Mouse (Mus musculus) cerebral cortex, adult 2 months (tissue): ENCODE measurements around the gene Rpl13a.

Experiments used
- WGBS: fragments of 180-500 bp; shearing (Covaris S2); methylation state at CpG from one replicate; pipeline ENCODE4 v1.1.7; 2018; 5-methylcytosine and 5-hydroxymethylcytosine counted together

Gene Rpl13a

DNA sequence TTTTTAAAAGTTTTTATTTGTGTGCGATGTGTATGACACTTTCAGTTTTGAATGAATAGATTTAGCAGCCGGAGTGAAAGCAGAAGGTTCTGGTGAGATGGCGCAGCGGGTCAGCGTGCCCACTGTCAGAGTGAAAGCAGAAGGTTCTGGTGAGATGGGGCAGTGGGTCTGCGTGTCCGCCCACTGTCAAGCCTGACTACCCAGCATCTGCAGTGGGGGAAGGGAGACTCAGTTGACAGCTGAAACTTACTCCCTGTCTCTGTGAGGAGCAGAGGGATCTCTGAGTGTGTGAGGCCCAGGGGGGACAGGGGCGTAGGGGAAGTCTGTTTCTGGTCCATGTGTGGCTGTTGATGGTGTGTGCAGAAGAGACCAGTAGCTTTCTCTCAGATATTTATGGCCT lies 11.0 kb downstream of the Rpl13a start:
- WGBS: 78% methylated on average over 8 of the region's 8 CpGs

DNA sequence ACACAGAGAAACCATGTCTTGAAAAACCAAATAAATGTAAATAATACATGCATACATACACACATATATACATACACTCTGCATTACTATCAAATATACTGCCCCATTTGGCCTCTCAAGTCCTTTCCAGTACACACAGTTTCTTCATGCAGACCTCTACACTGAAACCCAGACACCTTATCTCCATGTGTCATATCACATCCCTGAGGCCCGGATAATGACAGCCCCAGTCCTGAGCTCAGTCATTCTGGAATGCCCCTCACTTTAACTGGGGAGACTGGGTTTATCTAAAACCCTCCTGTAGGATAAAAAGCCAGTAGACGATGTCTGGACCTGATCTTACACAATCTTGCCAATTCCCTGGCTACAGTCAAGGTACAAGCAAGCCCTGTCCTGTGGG lies 15.1 kb downstream of the Rpl13a start:
- WGBS: 92% methylated on average over 2 of the region's 2 CpGs

DNA sequence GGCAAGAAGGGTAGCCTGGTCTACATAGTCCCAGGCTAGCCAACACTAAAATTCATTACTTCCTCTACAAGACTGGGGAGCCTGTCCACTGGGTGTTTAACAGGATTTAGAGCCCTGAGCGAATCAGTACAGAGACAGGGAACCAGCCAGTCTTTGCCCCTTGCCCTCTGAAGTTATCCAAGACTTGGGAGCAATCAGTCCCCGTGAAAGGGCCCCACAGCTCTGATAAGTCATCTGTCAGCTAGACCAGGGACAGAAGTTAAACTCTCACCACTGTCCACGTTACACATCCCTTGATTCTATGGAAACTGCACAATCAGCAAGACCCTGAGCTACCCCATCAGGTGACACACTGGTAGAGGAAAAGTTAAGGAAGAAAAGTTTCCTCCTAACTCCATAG lies 16.0 kb downstream of the Rpl13a start:
- WGBS: 91% methylated on average over 3 of the region's 3 CpGs

DNA sequence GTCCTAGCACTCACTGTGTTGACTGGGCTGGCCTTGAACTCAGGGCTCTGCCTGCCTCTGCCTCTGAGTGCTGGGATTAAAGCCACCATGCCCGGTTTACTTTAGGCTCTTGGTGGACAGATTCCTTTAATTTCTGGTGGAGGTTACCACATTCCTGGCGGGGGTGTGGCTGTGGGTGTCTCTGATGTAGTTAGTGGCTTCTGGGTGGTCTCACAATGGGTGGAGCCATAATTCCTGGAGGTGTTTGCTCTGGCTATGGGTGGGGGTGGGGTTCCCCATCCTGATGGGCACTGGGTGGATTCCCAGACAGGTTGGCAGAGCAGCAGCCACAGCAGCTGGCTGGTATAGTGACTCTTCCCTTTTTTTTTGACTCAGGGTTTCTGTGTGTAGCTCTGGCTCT lies 16.6 kb downstream of the Rpl13a start:
- WGBS: 81% methylated on average over 2 of the region's 2 CpGs

DNA sequence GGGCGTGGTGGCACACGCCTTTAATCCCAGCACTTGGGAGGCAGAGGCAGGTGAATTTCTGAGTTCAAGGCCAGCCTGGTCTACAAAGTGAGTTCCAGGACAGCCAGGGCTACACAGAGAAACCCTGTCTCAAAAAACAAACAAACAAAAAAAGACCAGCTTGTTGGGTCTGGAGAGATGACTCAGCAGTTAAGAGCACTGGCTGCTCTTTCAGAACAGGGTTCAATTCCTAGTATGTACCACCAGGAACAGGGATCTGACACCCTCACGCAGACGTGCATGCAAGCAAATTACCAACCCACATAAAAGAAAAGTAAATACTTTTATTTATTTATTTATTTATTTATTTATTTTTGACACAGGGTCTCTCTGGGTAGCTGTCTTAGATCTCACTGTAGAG lies 18.5 kb downstream of the Rpl13a start:
- 93% methylated on average over 4 of the region's 4 CpGs for WGBS

DNA sequence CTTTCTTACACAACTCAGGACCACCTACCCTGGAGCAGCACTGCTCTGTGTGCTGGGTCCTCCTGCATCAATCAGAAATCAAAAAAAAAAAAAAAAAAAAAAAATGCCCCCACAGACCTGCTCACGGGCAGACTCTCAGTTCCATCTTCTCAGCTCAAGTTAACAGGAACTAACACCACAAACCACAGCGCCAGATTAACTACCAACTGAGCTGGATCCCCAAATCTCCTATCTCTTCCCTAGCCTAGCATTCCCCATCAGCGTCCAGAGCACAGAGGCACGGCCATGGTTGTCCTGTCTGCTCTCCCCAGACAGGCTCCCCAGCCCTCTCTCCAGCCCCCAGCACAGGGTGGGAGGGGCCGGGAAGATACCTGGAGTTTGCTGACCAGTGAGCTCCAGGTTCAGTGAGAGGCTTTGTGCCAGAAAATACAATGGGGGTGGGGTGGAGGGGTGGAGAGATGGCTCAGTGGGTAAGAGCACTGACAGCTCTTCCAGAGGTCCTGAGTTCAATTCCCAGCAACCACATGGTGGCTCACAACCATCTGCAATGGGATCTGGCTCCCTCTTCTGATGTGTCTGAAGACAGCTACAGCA lies 21.4 kb downstream of the Rpl13a start:
- WGBS: 68% methylated on average over 5 of the region's 5 CpGs

DNA sequence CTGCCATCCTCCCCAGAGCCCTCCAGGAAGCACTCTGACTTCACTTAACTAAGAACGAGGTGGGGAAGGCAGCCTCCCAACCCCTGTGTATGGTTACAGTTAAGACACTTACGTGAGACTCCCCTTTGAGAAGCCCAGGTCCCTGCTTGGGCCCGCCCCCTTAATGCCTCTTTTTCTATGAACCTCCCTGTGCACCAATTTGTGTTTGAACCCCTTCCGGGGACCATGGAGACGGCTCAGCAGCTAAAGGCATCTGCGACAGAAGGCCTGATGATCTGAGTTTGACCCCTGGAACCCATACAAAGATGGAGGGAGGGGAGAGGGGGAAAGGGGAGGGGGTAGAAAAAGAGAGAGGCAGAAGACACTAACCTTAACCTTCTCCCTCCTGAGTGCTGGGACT lies 22.1 kb downstream of the Rpl13a start:
- 74% methylated on average over 6 of the region's 6 CpGs for WGBS

DNA sequence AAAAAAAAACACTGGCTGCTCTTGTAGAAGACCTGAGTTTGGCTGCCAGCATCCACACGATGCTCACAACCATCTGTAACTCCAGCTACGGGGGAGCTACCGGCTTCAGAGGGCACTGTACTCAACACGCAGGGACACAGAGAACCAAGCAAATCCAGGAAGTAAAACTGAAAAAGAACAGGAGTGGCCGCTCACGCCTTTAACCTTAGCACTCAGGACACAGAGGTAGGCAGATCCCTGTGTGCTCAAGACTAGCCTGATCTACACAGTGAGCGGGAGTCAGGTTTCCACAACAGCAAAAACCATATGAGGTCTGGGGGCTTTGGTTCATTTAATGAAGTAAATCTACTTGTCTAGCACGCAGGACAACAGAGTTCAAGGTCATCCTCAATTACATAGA lies 23.1 kb downstream of the Rpl13a start:
- 84% methylated on average over 8 of the region's 8 CpGs for WGBS

DNA sequence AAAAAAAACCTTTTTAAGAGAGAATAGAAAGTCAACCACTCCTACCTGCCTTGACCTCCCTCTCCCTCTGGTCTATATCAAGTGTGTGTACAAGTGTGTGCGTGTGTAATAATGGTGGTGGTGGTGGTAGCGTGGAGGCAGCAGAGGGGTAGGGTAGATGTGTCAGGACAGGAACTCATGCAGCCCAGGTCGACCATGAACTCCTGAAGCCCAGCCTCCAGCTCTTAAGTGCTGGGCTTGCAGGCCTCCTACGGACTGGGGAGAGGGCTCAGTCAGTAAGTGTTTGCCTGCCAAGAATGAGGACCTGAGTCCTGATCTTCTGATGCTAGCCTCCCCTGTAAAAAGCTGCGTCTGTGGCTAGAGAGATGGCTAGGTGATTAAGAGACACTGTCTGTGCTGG lies 23.6 kb downstream of the Rpl13a start:
- WGBS: 91% methylated on average over 5 of the region's 5 CpGs

DNA sequence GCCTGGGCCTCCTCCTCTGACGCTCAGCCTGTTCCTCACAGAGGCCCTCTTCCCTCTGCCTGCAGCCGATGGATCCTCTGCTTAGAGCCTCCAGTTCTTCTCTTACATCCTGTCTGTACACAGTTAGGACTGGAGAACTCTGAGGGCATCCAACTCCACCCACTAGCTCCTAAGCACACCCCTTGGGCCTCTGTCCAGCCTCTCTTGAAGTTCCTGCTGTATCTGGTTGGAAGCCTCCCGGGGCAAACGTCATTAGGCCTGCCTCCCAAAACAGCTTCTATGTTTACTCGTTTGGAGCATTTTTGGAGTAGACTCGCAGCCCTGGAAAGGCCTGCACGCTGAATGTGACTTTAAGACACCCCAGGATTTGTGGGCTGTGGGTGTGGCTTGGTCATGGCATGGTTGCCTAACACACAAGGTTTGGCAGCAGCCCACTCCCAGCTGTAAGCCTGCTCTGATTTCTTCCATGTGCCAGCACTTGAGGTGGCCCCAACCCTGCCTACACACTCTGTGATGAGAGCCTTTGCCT lies 24.8 kb downstream of the Rpl13a start, which contains the start of gene Fcgrt:
Gene Fcgrt, minus strand, starts transcription at position 200 of the 529 bp plus-strand sequence.
- WGBS: 47% methylated on average over 7 of the region's 7 CpGs

DNA sequence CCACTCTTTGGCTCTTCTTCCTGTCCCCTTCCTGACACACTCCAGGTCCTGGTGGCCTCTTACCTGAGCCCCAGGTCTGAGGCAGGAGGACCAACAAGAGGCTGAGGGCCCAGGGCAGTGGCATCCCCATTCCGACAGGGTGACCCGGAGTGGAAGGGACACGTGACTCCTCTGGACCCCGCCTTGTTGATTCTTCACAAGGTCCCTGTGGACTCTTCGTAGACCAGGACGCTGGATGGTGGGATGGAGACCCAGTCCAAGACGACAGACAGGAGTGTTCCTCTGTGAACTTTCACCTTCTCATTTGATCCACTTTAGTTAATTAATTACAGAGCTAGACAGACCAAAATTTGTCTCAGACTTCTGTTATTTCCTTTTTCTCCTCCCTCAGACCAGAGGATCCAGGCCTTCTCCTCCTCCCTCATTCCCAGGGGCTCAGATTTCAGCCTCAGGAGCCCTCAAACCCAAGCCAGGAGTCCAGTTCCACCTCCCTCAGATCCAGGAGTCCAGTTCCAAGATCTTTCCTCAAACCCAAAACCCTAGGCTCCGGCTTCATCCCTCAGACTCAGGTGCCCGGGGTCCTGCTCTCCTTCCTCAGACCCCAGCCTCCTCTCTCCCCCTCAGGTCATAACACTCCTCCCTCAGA lies 25.5 kb downstream of the Rpl13a start:
- WGBS: 72% methylated on average over 9 of the region's 9 CpGs

DNA sequence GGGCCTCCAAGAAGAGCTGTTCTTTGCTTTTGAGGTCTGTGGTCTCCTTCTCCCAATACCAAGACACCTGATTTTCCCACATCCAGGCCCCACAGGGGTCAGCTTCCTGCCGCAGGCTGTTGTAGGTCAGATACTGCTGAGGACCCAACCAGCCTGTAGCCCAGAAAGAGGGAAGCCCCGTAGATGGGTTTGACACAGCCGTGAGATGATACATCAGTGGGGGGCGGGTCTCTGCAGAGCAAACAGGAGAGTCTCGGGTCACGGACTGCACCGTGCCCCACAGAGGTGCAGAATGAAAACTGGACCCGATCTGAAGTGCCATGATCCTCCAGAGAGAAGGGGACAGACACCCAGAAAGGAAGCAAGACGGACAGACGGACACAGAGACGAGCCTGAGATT lies 26.1 kb downstream of the Rpl13a start:
- WGBS: 82% methylated on average over 11 of the region's 11 CpGs

DNA sequence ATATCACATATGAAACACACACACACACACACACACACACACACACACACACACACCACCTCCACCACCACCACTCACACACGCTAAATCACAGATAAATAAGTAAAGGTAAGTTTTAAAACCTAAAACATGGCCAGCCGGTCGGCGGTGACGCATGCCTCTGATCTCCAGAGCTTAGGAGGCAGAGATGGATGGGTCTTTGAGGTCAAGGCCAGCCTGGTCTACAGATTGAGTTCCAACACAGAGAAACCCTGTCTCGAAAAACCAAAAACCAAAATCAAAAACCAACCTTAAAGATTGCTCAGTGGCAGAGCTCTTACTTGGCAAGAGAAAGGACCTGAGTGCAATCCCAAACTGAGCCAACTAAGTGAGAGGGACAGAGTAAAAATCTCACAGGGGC lies 28.5 kb downstream of the Rpl13a start:
- 95% methylated on average over 6 of the region's 6 CpGs for WGBS

DNA sequence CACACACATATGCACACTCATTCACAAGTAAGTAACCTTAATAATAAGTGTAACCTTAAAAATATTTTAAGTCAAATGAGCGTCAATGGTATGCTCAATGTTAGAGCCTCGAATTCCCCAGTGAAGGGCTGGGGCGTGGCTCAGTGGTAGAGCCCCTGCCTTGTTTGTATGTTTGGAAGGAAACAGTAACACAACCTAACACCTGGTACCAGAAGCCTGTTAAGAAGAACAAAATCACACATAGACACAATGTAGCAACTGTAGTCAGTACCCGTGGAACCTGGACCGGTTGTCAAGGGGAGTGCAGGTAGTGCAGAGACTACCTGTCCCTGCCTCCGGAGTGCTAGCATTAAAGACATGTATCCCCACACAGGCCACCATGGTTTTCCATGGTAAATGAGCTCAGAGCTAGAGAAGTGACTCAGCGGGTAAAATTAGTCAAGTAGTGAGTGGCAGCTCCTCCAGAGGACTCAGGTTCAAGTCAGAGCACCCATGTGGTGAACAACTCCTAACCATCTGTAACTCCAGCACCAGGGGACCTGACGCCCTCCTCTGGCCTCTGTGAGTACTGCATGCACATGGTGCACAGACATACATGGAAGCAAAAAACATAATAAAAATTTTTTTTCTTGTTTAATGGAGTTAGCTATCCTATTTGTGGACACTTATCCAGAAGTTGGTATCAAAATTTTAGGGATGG lies 29.9 kb downstream of the Rpl13a start:
- WGBS: 88% methylated on average over 8 of the region's 8 CpGs

DNA sequence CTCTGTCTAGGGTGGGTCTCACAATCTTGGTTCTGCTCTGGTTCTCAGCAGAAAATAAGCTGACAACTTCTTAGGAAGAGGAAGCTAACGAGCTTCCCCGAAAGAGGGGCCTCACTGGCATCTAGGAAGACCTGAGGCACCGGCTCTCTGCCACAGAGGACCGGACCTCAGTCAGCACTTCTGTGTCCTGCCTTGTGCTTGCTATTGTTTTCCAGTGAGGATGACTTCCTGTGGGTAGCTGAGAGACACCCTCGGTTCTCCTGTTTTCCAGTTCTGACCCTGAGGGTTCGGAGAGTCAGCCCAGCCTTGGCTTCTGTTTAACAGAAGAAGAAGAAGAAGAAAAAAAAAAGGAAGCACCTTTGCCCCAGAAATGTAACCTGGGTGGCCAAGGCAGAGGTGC lies 31.1 kb downstream of the Rpl13a start:
- WGBS: 59% methylated on average over 6 of the region's 6 CpGs

DNA sequence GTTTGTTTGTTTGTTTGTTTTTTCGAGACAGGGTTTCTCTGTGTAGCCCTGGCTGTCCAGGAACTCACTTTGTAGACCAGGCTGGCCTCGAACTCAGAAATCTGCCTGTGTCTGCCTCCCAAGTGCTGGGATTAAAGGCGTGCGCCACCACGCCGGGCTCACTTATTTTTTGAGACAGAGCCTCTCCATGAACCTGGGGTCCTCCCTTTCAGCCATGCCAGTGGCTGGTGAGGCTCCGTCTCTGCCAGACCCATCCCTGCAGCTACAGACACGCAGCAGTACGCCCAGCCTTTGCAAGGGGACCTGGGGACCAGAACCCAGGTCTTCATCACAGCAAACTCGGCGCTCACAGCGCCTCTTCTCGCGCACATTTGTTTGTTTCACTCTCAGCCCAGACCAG lies 32.6 kb downstream of the Rpl13a start:
- 97% methylated on average over 14 of the region's 14 CpGs for WGBS

DNA sequence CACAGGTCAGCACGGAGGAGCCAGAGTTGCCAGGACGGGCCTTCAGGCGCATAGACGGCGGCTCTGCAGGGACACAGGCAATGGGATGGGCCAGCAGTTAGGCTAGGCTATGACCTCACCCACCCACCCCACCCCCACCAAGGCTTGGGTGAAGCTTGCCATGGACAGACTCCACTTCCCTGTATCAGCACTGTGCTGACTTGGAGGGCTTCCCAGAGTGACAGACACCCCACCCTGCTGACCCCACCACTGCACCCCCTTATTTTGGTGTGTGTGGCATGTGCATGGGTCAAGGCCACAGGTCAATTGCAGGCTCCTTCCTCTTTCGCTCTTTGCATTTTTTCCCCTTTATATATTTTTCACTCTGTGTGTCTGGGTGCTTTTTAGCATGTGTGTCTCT lies 33.2 kb downstream of the Rpl13a start:
- WGBS: 81% methylated on average over 6 of the region's 6 CpGs

DNA sequence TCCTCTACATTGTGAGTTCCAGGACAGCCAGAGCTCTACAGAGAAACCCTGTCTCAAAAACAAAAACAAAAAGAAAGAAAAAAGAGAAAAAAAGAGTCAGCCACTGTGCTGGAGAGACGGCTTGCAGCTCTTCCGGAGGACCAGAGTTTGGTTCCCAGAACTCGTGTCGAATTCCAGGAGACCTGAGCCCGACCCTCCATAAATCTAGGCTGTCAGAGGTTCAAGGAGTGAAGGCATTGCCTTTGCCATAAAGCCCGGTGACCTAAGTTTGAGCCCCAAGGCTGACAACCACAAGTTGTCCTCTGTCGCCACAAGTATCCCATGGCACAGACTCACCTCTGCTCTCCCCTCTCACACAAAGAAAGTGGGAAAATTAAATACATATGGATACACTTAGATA lies 34.4 kb downstream of the Rpl13a start:
- 85% methylated on average over 7 of the region's 7 CpGs for WGBS

DNA sequence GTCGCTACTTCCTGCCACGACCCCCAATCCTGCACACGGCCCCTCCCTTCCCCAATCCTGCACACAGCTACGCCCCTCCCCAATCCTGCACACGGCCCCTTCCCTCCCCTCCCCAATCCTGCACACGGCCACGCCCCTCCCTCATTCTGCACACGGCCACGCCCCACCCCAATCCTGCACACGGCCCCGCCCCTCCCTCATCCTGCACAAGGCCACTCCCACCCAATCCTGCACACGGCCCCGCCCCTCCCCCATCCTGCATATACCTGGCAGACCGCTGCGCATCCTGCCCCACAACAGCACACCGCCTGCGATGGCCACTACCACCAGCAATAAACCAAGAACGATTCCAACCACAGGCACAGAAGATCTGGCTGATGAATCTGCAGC lies 35.0 kb downstream of the Rpl13a start:
- 38% methylated on average over 18 of the region's 18 CpGs for WGBS

DNA sequence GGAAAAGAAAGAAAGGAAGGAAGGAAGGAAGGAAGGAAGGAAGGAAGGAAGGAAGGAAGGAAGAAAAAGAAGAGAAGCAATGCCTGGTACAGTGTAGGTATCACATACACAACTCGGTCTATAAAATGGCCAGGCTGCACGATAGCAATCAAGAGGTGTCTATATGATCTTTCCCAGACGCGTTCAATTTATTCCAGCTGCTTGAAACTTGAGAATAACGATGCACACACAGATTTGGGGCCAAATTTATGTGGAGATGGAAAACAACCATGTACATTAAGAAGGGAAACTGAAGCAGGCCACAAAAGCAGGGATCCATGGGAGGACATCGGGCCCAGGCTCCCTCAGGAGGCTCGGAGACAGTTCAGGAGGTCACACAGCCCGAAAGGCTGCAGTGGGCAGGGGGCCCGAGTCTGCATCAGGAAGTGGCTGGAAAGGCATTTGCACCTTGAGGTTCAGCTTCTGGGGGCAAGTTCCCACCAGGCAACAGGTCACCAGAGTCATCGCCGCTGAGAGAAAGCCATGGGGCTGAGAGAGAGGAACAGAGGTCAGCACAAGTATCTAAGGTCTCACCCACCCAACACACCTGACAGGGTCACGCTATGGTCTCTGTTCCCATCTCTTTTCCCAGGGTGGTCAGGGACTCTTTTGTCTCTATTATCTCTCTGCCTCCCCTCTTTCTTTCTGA lies 35.6 kb downstream of the Rpl13a start:
- 70% methylated on average over 12 of the region's 12 CpGs for WGBS

DNA sequence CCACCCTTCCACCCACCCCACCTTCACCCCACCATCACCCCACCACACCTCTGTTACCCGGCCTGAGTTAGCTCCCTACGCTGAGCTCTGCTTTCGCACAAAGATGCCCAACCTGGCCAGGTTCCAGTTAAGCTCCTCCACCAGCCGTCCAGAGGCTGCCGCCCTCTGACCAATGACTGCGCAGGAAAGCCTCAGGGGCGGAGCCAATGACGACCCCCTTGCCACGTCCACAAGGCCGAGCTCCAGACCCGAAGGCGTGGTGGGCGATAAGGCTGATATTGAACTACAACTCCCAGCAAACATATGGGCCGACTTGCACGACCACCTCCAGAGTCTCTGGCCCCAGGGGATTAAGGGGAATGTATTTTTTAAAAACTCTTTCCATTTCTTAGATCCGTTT lies 36.5 kb downstream of the Rpl13a start, which contains the start of gene Rcn3:
Gene Rcn3, minus strand, starts transcription at position 174 of the 400 bp plus-strand sequence.
- 3% methylated on average over 16 of the region's 16 CpGs for WGBS
